Mouse (Mus musculus) left cerebral cortex, postnatal 36 days (tissue): ENCODE results near the gene Gclm. TPM values are rescaled to one million over a fixed set of nuclear protein-coding genes. Genes with fewer than 3 reads are reported as not detected.
"Not testable (repeated sequence)": the region's sequence is repeated elsewhere in the genome, so short reads cannot be mapped to it uniquely, and the experiment has no call there.

Experiments used
- DNase-seq, 2 experiments: peaks; one replicate each; pipeline ENCODE4 v3.0.0; 2021 to 2022; ENCODE audit warnings: low spot score in 2 of 2, mixed read lengths in 1 of 2
- intact Hi-C: fragments of 180-260 bp; cut with DNase I; formaldehyde crosslinking; loops from one replicate; pipeline ENCODE4 v1.15.1; 2025
- total RNA-seq, 2 experiments: library from RNA; stranded (reverse); gene quantifications; 2 replicates each; pipeline ENCODE4 v1.2.3; 2021

Gclm gene
- total RNA-seq, 2 experiments from 2014 or later = 68.8 to 83.6 TPM

- DNase-seq = no peak
- intact Hi-C loops = no loop called here
Measured at GRCm38 (mm10) chr3:122288613-122289195, 43.3 kb downstream of the Gclm start.

GRCm38 (mm10) chr3:122289344-122289743, 44.0 kb downstream of the Gclm start:
- intact Hi-C loops, DNase-seq: not testable (repeated sequence)

- no peak for DNase-seq
- intact Hi-C loops = loop anchor here (5.0 to 10.0 kb wide), 2 partner anchors 406 to 1097 kb away; partner anchors contain the start of gene Mettl14
Measured at GRCm38 (mm10) chr3:122290696-122291095, 45.3 kb downstream of the Gclm start.

GRCm38 (mm10) chr3:122291828-122292227, 46.5 kb downstream of the Gclm start:
- no peak for DNase-seq
- intact Hi-C loops = loop anchor here (5.0 to 10.0 kb wide), 2 partner anchors 407 to 1095 kb away; partner anchors contain the start of gene Mettl14

- peak; percentile 87 to 92 for DNase-seq
- intact Hi-C loops = loop anchor here (5.0 to 10.0 kb wide), 2 partner anchors 408 to 1095 kb away; partner anchors contain the start of gene Mettl14
Measured at GRCm38 (mm10) chr3:122292300-122293222, 47.2 kb downstream of the Gclm start.

- peak in 1 of 2 experiments; percentile 83 for DNase-seq
- intact Hi-C loops = loop anchor here (5.0 to 10.0 kb wide), 2 partner anchors 409 to 1094 kb away; partner anchors contain the start of gene Mettl14
Measured at GRCm38 (mm10) chr3:122293223-122293953, 48.0 kb downstream of the Gclm start.

GRCm38 (mm10) chr3:122293954-122294850, 48.8 kb downstream of the Gclm start, which contains the start of gene Bcar3:
Bcar3 (plus strand) TSS chr3:122294136.
- peak; percentile 90 to 92 for DNase-seq
- intact Hi-C loops = loop anchor here (2.0 to 10.0 kb wide), 3 partner anchors 325 to 1093 kb away; partner anchors contain the start of genes Fnbp1l and Mettl14

- intact Hi-C loops = loop anchor here (2.0 to 10.0 kb wide), 2 partner anchors 323 to 411 kb away; partner anchors contain the start of gene Fnbp1l
Measured at GRCm38 (mm10) chr3:122295511-122295910, 50.2 kb downstream of the Gclm start.

GRCm38 (mm10) chr3:122296979-122297378, 51.6 kb downstream of the Gclm start:
- no peak for DNase-seq
- intact Hi-C loops = loop anchor here (10.0 kb wide), 1 partner anchor 412 kb away; no protein-coding TSS in a partner anchor

More at GRCm38 (mm10) chr3:122295511-122295910, 50.2 kb downstream of the Gclm start:
- peak; percentile 49 to 55 for DNase-seq

- peak; percentile 64 to 71 for DNase-seq
- intact Hi-C loops = no loop called here
Measured at GRCm38 (mm10) chr3:122300983-122301919, 55.9 kb downstream of the Gclm start.

- DNase-seq = no peak
- intact Hi-C loops = no loop called here
Measured at GRCm38 (mm10) chr3:122304560-122304959, 59.2 kb downstream of the Gclm start.

- no peak for DNase-seq
- intact Hi-C loops = no loop called here
Measured at GRCm38 (mm10) chr3:122307894-122308671, 62.7 kb downstream of the Gclm start.

- intact Hi-C loops = no loop called here
- no peak for DNase-seq
Measured at GRCm38 (mm10) chr3:122308981-122309380, 63.6 kb downstream of the Gclm start.

- intact Hi-C loops = loop anchor here (1.0 to 2.0 kb wide), 2 partner anchors 154 to 327 kb away; no protein-coding TSS in a partner anchor
- peak; percentile 67 to 81 for DNase-seq
Measured at GRCm38 (mm10) chr3:122312078-122312477, 66.7 kb downstream of the Gclm start.

GRCm38 (mm10) chr3:122312936-122313629, 67.7 kb downstream of the Gclm start:
- no peak for DNase-seq
- intact Hi-C loops = loop anchor here (1.0 to 2.0 kb wide), 2 partner anchors 153 to 326 kb away; no protein-coding TSS in a partner anchor

- intact Hi-C loops = loop anchor here (2.0 kb wide), 1 partner anchor 325 kb away; no protein-coding TSS in a partner anchor
- no peak for DNase-seq
Measured at GRCm38 (mm10) chr3:122313936-122314335, 68.6 kb downstream of the Gclm start.
